In genomic region chr9:70421257-70422056, GRCm38 (mm10) we compare ENCODE assay signal across 7 mouse cellular contexts. TPM values are rescaled to one million over a fixed set of nuclear protein-coding genes. Genes with fewer than 3 reads are reported as not detected.
DNase-seq lines count a peak whose midpoint lies in the region; ATAC-seq lines count a peak whose summit lies in the region.

Gene Ccnb2, minus strand, starts transcription at chr9:70421547.

- peak; percentile 72 to 75 for DNase-seq in adrenal gland, adult 18-20 months (ENCODE audit: low spot score in 2 of 2)
- peak; percentile 86 for DNase-seq in embryo, embryonic 11.5 days (ENCODE audit: low read depth, low spot score)
- peak; percentile 65 to 74 for DNase-seq in gastrocnemius, postnatal 36 days
- peak; percentile 87 to 90 for DNase-seq in left cerebral cortex, postnatal 25 days (ENCODE audit: low spot score in 2 of 2)
- peak; percentile 93 for DNase-seq in midbrain, embryonic 10.5 days (ENCODE audit: low spot score)
- DNase-seq in skeletal muscle tissue, adult 2 months (ENCODE audit: low read depth, low spot score) = peak; percentile 77

- 0 out of 2 replicates have a peak, but pooled peaks cover 4% of the 10 kb centered on the region for H3K4me1 ChIP-seq in intestine, embryonic 15.5 days (replicated peaks)
- peaks cover 17% of the 10 kb centered on the region for H3K4me1 ChIP-seq in midbrain, embryonic 10.5 days

- intact Hi-C loops in gastrocnemius, postnatal 36 days (cut with DNase I) = no loop called here
- intact Hi-C loops in left cerebral cortex, postnatal 25 days (cut with DNase I) = no loop called here

- peak within 1 kb of the TSS; percentile 46; the same call in 1 of the 2 replicates for H3K27ac ChIP-seq in intestine, embryonic 15.5 days
- H3K27ac ChIP-seq in midbrain, embryonic 10.5 days (replicated peaks) = peak within 1 kb of the TSS; percentile 97

- no peaks in the 10 kb centered on the region for H3K27me3 ChIP-seq in intestine, embryonic 15.5 days (replicated peaks)
- H3K27me3 ChIP-seq in midbrain, embryonic 10.5 days (ENCODE audit: low read depth, poor library complexity, severe bottlenecking) = no peaks in the 10 kb centered on the region

- peak within 1 kb of the TSS; percentile 82 for H3K4me2 ChIP-seq in intestine, embryonic 15.5 days (replicated peaks)

- H3K9me3 ChIP-seq in intestine, embryonic 15.5 days = no peaks in the 10 kb centered on the region
- no peaks in the 10 kb centered on the region for H3K9me3 ChIP-seq in midbrain, embryonic 10.5 days (replicated peaks)

- whole genome bisulfite sequencing in intestine, embryonic 15.5 days = 2% methylated on average over 45 of the region's 45 CpGs
- 3% methylated on average over 45 of the region's 45 CpGs for WGBS in midbrain, embryonic 10.5 days

- ATAC-seq in intestine, embryonic 15.5 days = peak; percentile 100

- H3K9ac ChIP-seq in intestine, embryonic 15.5 days = peak within 1 kb of the TSS; percentile 65

- peaks cover 10% of the 10 kb centered on the region; the same call in 1 of the 2 replicates for H3K36me3 ChIP-seq in intestine, embryonic 15.5 days
- H3K36me3 ChIP-seq in midbrain, embryonic 10.5 days = peaks cover 64% of the 10 kb centered on the region

- peak within 1 kb of the TSS; percentile 85 for H3K4me3 ChIP-seq in intestine, embryonic 15.5 days (replicated peaks)
- H3K4me3 ChIP-seq in midbrain, embryonic 10.5 days = peak within 1 kb of the TSS; percentile 83

RNA-seq across cellular contexts. Expression of gene Ccnb2, which starts in this region (rescaled TPM):
- total RNA-seq in adrenal gland, adult 18-20 months (2021) = 1 to 10 TPM; 1.1 to 2.0 TPM
- under 1 TPM; 0.43 to 0.86 TPM for total RNA-seq in gastrocnemius, postnatal 36 days (2021)
- 158 and 171 TPM in 2 replicates for polyA plus RNA-seq in intestine, embryonic 15.5 days (2015; fragmentation: Nextera tagmentation; extraction: Ambion mirVana)
- total RNA-seq in left cerebral cortex, postnatal 25 days (2021) = 1 to 10 TPM; 1.1 to 1.3 TPM
- polyA plus RNA-seq in midbrain, embryonic 10.5 days (2016; fragmentation: Nextera tagmentation; extraction: Ambion mirVana) = 228 and 245 TPM in 2 replicates

Comparison
In these comparisons a context has a peak if more than half of its experiments do, and no peak if none do; other contexts are left out.
1. Peak in every context shown above with its lines: DNase-seq, ATAC-seq, H3K4me3 ChIP-seq and H3K27ac ChIP-seq.
2. Peak in DNase-seq in gastrocnemius, postnatal 36 days; RNA of the gene not detected or under 1 TPM.